Mouse (Mus musculus) CD4-positive naive resting alpha-beta T cell, adult 57 days (primary cell): ENCODE data around the gene Spin2g. TPM values are rescaled to one million over a fixed set of nuclear protein-coding genes. Genes with fewer than 3 reads are reported as not detected.

Experiments used
- total RNA-seq: library from RNA; stranded (reverse); gene quantifications from one replicate; pipeline ENCODE4 v1.2.4, GENCODE M21; 2023

Gene Spin2g
- not detected for total RNA-seq

GRCm38 (mm10) chrX:34238633-34239032 lies at the start of gene Spin2g:
TSS of gene Spin2g (minus strand) at chrX:34238733.

Other genes starting within 250 kb of the Spin2g start
- gene Btbd35f9, start 77.2 kb downstream of the Spin2g start, total RNA-seq = not detected
- not detected for gene Btbd35f8, start 211.8 kb upstream of the Spin2g start, total RNA-seq